Mouse (Mus musculus) frontal cortex, adult 2 months (tissue): Measurements from ENCODE around the gene Drg1. TPM values are rescaled to one million over a fixed set of nuclear protein-coding genes. Genes with fewer than 3 reads are reported as not detected.
A peak's percentile ranks its signal among the peaks of the same experiment; 100 is the strongest.
"Not testable (repeated sequence)": the region's sequence is repeated elsewhere in the genome, so short reads cannot be mapped to it uniquely, and the experiment has no call there.

Experiments used
- DNase-seq, 2 experiments: peaks; one replicate each; pipeline ENCODE4 v3.0.0; 2022; ENCODE audit warnings: low spot score in 1 of 2; ENCODE audit errors: extremely low spot score in 1 of 2
- polyA plus RNA-seq: library from polyadenylated mRNA; depleted of rRNA; stranded (reverse); fragments of >200 nt; gene quantifications from 2 replicates; pipeline ENCODE4 v1.2.3, GENCODE M21; 2012

Drg1 gene
- polyA plus RNA-seq, 1 experiment = 86.1 TPM

- no peak for DNase-seq
These were observed 34.0 kb downstream of the Drg1 start for GRCm38 (mm10) chr11:3232248-3232647.

- no peak for DNase-seq
These were observed 39.1 kb downstream of the Drg1 start for GRCm38 (mm10) chr11:3227113-3227512.

- no peak for DNase-seq
These were observed 43.1 kb downstream of the Drg1 start for GRCm38 (mm10) chr11:3223105-3223504.

- DNase-seq = no peak
These were observed 53.7 kb downstream of the Drg1 start for GRCm38 (mm10) chr11:3212526-3212925.

- no peak for DNase-seq
These were observed 59.4 kb downstream of the Drg1 start for GRCm38 (mm10) chr11:3206783-3207182.

GRCm38 (mm10) chr11:3205207-3205606 is 61.0 kb downstream of the Drg1 start:
- DNase-seq = no peak

- DNase-seq = no peak
These were observed 62.4 kb downstream of the Drg1 start for GRCm38 (mm10) chr11:3203771-3204170.

- peak in 1 of 2 experiments; percentile 22 for DNase-seq
These were observed 63.3 kb downstream of the Drg1 start for GRCm38 (mm10) chr11:3202781-3203441.

GRCm38 (mm10) chr11:3202231-3202701 is 63.9 kb downstream of the Drg1 start, which contains the start of gene Eif4enif1:
Eif4enif1 (plus strand) TSS chr11:3202392.
- DNase-seq = peak; percentile 79 to 86

- no peak for DNase-seq
These were observed 64.6 kb downstream of the Drg1 start for GRCm38 (mm10) chr11:3201326-3202230.

GRCm38 (mm10) chr11:3200636-3201035 is 65.6 kb downstream of the Drg1 start:
- not testable (repeated sequence) for DNase-seq

- DNase-seq = no peak
These were observed 72.9 kb downstream of the Drg1 start, which contains the start of gene Sfi1 for GRCm38 (mm10) chr11:3193363-3193762. Sfi1 (minus strand) TSS chr11:3193463.

- DNase-seq = not testable (repeated sequence)
These were observed 83.5 kb downstream of the Drg1 start for GRCm38 (mm10) chr11:3182707-3183106.

- DNase-seq = not testable (repeated sequence)
These were observed 84.2 kb downstream of the Drg1 start for GRCm38 (mm10) chr11:3181971-3182370.

GRCm38 (mm10) chr11:3181250-3181649 is 85.0 kb downstream of the Drg1 start:
- DNase-seq = peak; percentile 41 to 85

- not testable (repeated sequence) for DNase-seq
These were observed 85.6 kb downstream of the Drg1 start for GRCm38 (mm10) chr11:3180510-3181160.

- not testable (repeated sequence) for DNase-seq
These were observed 86.5 kb downstream of the Drg1 start for GRCm38 (mm10) chr11:3179726-3180092.

GRCm38 (mm10) chr11:3178968-3179725 is 87.1 kb downstream of the Drg1 start:
- not testable (repeated sequence) for DNase-seq

GRCm38 (mm10) chr11:3173425-3174318 is 92.5 kb downstream of the Drg1 start:
- peak; percentile 36 to 76 for DNase-seq
